Comparison of ENCODE assay signal across 1 mouse cellular context in the genomic region with DNA sequence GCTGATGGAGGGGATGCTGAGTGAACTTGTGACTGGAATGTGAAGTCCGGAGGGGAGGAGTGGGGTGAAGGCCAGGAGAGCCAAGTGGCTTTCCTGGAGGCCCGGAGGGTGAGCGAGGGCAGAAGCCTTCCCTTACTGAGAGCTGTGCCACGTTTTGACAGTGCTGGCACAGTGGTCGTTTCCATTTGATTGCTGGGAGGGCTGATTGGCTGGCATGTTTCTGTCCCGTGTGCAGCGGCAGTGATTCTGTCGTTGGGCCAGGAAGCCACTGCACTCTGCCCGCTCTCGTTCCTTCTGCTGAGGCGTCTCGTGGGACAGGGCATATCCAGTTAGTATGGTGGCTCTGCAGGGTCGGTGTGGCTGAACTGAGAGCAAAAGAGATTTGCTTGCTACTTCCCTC.
TF ChIP-seq lines count a peak whose summit lies in the region.

No protein-coding gene starts in this region.

TF ChIP-seq in CH12.LX, 34 proteins besides CTCF, POLR2A, EP300 and RAD21:
- no peak for TF ChIP-seq MEF2A (IDR thresholded peaks at IDR 0.05; ENCODE audit: borderline replicate concordance, low read depth, low read length)
- TF ChIP-seq USF1 (IDR thresholded peaks at IDR 0.05; ENCODE audit: low read depth, low read length) = no peak
- no peak for TF ChIP-seq NELFE (IDR thresholded peaks at IDR 0.05; ENCODE audit: low read depth, low read length)
- no peak for TF ChIP-seq CHD1 (IDR thresholded peaks at IDR 0.05; ENCODE audit: low read depth, low read length)
- no peak for TF ChIP-seq MYC (IDR thresholded peaks at IDR 0.05; ENCODE audit: low read depth, low read length)
- TF ChIP-seq ZKSCAN1 (IDR thresholded peaks at IDR 0.05; ENCODE audit: borderline replicate concordance, low read depth, low read length) = no peak
- no peak for TF ChIP-seq SIN3A (IDR thresholded peaks at IDR 0.05; ENCODE audit: low read length)
TF ChIP-seq in CH12.LX: peak in this region for 0.
